Mouse (Mus musculus) lung, adult 2 months (tissue): ENCODE measurements at regions not wholly inside any gene's neighbourhood (a gene's known extent, or its start where the extent isn't known, plus 50 kb on each side); places are given as distances from the start of the nearest gene placed in this dataset.

Experiments used
- CTCF ChIP-seq: fragments of 200-500 bp; IDR thresholded peaks from 2 replicates; pipeline ENCODE4 v1.5.1; 2011; ENCODE audit warnings: mild to moderate bottlenecking, low read length, control low read depth; ENCODE audit not compliant: insufficient read depth
- POLR2A ChIP-seq: fragments of 200-500 bp; IDR thresholded peaks from 2 replicates; pipeline ENCODE4 v1.6.1; 2011; ENCODE audit warnings: low read depth, mild to moderate bottlenecking, control low read depth, low read length, borderline replicate concordance; ENCODE audit errors: extremely low read depth

- no peak for TF ChIP-seq POLR2A
- TF ChIP-seq CTCF: no peak
These were observed 172.7 kb upstream of the Lpp start for GRCm38 (mm10) chr16:24220613-24221012.
